Mouse (Mus musculus): ENCODE data around the gene Nr3c2. TPM values are rescaled to one million over a fixed set of nuclear protein-coding genes. Genes with fewer than 3 reads are reported as not detected.

The Nr3c2 gene
- total RNA-seq, 4 experiments from 2014 or later: 20.8 to 37.4 (median 29.7) TPM

DNA sequence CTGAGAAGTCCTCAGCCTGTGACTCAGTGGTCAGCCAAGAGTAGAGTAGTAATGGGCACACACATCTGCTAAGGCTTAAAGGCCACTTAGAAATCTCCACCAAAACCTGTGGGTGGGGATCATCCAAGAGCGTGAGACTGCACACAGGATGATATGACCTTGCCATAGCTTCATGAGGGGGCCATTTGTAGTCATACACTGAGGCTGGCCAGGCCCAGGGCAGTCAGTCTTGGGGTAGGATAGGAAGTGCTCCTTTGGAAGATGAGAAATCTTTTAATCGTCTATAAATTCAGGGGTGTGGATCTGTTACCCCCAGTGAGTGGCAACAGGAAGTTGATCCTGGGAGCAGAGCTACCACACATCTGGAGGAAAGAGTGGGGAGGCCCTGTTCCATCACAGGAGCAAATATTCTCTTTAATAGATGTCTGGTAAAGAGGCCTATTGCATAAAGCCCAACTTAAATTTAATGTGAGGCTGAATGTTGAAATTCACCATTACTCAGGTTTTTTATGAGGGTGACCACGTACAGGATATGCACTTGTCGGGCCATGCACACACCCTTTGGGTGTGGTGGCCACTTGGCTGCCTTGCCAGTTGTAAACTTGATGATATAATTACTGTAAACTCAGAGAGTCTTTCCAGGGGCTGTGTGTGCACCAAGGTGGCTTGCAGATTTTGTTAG lies 270.7 kb downstream of the Nr3c2 start:
- DNase-seq (ENCODE audit: low spot score): no peak

DNA sequence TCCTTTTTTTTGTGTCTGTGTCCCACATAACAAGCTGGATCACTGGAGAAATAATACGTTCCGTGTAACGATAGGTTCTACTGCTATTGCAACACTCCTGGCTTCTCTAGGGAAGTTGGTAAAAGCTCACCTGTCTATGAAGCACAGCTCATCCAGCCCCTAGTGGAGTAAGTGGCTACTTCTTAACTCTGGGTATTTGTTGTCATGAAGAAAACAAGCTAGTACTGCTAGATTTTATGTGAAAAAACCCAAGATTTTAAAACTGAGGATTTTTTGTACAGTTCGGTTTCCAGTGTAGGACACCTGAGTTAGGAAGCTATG lies 271.2 kb downstream of the Nr3c2 start:
- DNase-seq (ENCODE audit: low spot score): no peak

DNA sequence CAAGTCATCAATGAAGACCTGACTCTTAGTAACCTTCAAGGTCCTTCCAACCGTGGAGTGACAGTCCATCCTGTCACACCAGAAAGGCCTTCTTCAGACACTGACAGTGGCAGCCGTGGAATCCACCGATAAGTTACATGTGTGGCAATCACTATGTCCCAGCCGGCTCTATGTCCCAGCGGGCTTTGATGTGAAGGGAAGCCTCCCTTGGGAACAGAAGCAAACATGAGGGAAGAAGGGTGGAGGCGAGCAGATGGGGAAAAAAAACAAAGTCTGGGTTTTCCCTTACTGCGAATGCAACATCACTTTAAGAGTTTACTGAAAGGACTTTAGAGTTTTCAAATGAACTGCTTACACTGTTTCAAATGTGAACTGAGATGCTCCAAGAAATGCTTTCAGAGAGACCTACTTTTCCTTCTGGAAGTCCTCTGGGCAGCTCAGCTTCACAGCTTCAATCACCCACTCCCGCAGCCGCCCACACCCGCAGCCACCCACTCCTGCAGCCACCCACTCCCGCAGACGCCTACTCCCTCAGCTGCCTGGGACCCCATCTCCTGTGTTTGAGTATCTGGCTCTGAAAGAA lies 273.9 kb downstream of the Nr3c2 start:
- DNase-seq (ENCODE audit: low spot score): no peak

DNA sequence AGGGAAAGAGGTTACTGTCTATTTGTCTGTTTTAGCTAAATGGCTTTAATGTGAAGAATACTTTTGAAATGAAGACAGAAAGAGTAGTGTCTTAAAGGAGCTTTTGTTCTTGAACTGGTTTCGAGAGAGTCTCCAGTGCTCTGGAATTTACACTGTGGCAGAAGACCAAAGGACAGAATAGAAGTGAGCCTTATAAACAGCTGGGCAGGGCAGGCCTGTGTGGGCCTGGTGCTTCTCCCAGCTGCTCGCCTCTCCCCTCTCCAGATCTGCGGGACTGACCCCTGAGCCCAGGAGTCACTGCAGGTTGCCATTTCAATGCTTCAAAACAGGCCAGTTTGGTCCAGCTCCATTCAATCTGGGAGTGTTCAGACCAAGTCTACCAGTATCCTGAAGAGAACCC lies 274.5 kb downstream of the Nr3c2 start:
- peak; percentile 12 for DNase-seq (ENCODE audit: low spot score)

DNA sequence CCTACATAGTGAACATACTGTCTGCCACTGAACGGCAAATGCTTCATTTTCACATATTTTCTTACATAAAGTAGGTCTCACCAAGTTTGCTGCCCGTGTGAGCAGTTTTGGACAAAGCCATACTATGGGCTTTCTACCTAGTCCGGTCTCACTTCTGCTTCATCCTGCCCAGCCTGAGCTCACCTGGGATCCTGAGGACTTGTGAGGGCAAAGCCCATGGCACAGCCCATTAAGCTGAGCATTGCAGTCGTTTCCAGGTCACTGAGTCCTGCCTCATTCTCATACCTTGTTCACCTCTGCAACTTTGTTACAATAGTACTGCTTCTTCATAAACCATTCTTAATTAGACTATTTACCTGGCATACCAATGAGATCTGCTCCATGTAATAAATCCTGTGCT lies 276.2 kb downstream of the Nr3c2 start:
- no peak for DNase-seq (ENCODE audit: low spot score)

DNA sequence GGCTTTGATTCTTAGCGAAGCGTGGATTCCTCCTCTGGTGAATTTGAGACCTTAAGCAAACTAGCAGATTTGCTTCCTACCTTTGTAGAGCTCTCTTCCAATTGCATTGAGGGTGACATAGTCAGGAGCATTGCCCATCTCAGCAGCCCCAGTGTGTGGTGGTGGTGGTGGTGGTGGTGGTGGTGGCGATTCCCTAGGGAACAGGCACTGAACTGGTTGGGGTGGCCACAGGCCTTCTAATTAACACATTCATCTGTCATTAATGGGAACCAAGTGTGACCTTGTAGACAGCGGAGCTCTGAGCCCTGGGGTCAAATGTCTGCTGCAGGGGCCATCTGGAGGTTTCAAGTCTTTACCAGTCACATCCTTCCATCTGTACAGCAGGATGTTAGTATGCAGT lies 277.1 kb downstream of the Nr3c2 start:
- DNase-seq (ENCODE audit: low spot score): no peak

DNA sequence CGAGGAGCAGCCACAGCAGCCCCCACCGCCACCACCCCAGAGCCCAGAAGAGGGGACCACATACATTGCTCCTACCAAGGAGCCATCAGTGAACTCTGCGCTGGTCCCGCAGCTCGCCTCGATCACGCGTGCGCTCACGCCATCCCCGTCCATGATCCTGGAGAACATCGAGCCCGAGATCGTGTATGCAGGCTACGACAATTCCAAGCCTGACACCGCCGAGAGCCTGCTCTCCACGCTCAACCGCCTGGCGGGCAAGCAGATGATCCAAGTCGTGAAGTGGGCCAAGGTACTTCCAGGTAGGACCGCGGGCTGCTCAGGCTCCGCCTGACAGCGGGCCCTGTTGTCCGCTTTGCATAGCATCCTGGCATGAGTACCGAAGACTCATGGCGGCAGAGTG lies 286.6 kb downstream of the Nr3c2 start:
- DNase-seq (ENCODE audit: low spot score): no peak

DNA sequence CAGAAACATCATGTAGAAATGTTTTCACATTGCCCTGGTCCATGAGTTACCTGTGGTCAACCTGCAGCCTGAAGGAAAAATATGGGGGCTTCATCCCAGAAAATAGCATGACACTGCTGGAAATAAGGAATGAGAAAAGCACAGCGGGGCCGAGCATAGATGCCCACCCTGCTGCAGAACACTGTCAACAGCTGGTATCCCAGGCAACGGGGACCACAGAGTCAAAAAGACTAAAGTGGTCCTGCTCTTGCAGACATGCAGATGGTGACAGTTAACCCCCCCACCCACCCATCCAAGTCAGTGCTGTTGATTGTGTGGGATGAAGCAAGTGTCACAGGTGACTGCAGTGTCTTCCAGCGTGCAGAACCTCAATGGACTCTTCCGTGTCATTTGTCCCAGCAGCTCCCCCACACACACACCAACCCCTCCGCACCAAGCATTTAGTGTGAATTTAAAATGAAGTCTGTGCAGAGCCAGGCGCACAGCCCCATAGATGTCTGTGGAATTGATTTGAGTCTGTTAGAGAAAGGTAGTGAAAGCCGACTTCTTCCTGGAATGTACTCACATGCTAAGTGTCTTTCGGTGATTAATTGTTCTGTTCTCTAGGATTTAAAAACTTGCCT lies 287.8 kb downstream of the Nr3c2 start:
- DNase-seq (ENCODE audit: low spot score): no peak

DNA sequence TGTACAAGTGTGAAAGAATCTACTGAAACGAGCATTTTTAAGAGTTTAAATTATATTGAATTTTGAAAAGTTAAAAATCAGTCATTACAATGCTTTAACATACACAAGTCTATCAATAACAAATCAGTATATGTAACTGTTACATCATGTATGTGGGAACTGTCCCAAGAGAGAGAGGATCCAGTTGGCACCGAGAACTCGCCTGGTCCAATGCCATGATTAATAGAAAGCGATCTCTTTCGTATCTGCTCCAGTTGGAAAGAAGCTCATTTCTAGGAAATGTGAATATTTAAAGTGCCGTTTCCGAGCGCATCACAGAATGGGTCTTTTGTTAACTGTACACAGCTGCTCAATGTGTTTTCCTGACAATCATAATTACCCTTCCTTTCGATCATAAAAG lies 288.5 kb downstream of the Nr3c2 start:
- no peak for DNase-seq (ENCODE audit: low spot score)

DNA sequence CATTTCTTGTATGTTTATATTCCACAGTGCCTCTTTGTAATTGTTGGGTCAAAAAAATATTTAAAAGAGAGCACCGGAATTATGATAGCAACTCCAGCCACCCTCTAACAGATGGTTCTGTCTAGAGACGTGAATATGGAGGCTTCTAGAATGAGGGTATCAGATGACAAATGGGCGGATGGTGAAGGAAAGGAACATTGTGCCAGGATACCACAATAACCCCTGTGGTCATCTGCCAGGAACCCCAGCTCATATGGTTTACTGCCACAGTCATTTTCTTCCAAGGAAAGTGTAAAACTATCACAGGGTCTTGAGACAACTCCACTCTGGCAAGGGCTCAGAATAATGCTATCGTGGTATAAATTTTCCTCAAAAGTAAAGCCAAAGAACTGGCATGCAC lies 289.1 kb downstream of the Nr3c2 start:
- no peak for DNase-seq (ENCODE audit: low spot score)

DNA sequence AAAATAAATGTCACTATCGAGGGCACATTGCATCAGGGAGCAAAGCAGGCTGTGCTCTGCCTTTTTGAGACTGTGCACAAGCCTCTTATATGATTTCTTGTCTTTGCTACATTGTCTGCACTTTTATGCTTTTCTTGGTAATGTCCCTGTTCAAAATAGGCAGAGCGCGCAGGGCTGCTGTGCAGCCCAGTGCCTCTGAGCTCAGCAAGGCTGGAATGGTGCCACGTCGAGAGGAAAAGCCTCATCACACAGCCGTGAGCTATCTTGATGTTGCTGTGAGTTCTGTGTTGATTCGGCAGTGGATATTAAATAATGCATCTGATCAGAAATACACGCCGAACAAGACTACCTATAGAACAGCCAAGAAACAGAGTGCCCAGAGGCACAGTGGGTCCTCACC lies 290.1 kb downstream of the Nr3c2 start:
- no peak for DNase-seq (ENCODE audit: low spot score)

DNA sequence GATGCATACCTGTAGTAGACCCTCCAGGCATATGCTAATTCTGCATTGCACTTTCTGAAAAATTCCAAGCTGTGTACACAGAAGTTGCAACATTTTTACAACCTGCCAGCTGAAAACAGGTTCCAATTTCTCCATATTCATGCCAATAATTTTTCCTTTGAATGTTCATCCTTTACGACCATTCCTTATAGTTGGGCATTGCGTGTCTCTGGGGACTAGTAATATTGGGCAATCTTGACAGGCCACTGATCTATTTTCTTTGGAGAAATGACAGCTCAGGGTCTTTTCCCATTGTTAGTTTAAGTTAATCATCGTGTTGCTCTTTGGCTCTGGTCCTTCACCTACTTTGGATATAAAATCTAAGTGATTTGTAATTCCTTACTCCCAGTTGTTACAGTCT lies 291.2 kb downstream of the Nr3c2 start:
- no peak for DNase-seq (ENCODE audit: low spot score)

DNA sequence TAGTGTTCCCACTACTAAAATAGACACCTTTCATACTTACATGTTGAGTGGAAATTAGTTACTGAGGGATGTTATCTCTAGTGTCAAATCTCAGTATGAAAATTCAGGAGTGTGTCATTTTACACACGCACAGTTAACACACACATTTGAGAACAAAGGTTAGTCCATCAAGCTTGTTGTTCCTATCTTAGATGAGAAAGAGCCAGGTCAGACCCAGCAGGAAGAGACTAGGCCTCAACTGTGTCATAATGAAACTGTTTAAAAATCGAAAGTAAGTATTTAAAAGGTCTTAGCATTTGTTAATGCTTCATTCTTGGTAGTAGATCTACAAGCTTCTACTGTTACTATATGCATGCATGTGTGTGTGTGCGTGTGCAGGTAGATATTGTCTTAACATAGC lies 310.1 kb downstream of the Nr3c2 start:
- DNase-seq (ENCODE audit: low spot score): no peak

DNA sequence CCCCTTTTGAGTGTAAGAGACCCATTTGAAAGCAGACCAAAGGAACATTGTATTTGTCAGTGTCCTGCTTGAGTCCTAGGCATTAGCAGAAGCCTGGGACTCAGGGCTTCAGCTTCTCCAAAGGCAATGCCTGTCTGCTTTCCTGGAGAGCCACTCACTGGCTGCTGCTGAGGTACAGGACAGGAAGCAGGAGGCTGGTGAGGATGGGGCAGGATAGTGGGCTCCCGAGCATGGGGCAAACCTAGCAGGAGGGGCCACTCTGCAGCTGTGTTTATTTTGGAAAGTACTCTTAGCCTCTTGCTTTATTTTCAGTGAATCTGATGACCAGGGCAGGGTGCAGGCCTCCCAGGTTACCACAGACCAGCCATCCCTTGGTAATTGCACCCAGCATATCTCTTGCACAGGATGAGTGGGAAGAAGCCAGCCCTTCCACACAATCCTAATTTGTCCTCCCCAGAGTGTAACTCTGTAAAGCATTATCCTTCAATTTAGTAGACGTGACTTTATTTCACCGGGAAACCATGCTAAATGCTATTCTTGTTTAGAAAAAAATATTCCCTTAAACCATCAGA lies 314.7 kb downstream of the Nr3c2 start:
- no peak for DNase-seq (ENCODE audit: low spot score)

DNA sequence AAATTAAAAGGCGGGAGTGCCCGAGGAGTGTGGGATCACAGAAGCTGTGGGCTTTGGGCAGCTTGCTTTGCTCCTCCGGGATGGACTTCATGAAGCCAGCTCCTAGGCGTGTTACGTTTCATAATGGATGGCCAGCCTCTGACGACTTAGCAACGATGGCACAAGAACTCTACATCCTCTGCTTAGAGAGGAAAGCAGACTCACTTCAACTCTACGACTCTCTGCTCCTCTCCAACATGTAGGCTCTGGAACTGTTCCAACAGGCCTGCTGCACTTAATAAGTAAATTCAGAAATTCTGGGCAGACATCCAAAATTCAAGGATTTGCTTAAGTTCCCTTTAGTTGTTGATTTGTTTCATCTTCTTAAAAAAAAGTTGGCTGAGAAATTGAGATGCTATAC lies 315.4 kb downstream of the Nr3c2 start:
- DNase-seq (ENCODE audit: low spot score): peak; percentile 25

DNA sequence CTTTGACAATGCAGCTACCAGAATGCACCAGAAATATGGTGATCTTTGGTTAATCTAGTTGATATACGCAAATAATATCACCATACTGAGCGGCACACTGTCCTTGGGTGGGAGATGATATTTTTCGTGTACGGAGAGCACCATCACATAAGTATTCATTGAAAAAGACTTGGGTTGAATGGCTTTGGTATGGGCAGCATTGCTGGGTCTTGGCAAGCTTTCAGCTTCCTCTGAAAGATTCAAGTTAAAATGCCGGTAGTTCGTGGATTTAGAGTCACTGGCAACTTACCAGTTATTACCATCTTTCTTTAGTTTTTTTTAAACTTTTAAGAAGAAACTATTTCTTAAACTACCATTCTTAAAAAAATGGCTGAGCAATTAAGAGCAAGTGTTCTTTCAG lies 315.9 kb downstream of the Nr3c2 start:
- no peak for DNase-seq (ENCODE audit: low spot score)

DNA sequence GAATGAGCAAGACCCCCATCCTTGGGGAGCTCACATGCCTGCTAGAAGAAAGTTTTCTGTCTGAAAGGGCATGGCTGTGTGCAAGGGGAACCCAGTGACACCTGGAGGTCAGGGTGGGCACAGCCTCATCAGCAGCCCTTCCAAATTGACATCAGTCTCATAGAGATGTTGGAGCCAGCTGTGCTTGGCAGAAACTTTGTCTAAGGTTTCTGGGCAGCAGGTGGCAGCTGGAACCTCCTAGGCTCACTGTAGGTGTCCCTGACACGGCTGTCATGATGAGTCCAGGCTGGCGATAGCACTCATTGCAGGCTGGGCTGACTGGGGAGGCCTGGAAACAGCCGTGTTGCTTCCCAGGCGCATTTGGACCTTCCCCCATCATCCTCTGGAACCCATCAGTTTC lies 323.9 kb downstream of the Nr3c2 start:
- no peak for DNase-seq (ENCODE audit: low spot score)

DNA sequence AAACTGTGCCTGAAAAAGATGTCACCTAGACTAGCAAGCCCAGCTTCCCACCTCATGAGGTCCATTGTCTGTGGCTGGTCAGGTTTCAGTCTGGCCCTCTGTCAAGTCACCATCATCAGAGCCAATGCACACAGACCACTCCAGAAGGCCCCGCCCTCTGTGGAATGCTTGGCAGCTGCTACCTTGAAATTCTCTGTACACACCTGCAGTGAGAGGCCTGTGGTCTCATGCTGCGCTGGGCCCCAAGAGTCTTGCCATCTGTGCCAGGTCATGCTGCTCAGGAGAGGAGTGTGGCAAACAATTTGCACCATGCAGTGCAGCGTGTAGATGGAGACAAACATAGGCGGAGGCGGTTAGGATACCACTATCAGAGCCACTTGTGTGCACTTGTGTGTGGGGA lies 328.5 kb downstream of the Nr3c2 start:
- DNase-seq (ENCODE audit: low spot score): no peak

DNA sequence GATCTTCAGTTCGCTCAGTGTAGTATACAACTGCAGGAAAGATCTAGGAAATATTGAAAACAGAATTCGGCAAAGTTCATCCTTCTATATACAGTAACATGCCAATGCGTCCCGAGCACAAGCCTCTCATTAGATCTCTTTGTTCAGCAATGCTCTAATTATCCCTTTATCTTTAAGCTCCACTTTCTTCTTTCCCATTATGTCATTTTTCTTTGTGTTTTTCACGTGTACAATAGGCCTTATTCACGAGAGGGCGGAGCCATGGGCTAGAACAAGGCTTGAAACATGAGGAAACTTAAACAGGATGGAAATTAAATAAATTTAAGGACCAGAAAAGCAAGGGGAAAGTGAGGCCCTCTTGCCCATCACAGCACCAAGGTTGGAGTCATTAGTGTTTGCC lies 329.4 kb downstream of the Nr3c2 start:
- no peak for DNase-seq (ENCODE audit: low spot score)

DNA sequence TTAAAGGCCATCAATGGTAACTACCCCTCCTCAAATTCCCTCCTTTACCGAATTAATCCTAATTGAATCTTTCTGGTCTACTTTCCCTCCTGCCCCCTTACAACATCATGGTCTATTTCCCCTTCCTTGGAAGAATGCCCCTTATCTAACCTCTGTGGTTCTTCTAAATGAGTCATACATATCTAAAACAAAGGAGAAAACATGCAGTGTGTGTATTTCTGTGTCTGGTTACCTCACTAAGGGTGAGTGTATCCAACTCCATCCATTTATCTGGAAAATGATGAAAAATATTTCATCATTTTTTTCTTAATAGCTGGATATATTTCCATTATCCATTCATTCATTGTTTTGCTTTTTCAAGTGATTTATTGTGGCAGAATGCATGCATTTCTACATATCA lies 332.0 kb downstream of the Nr3c2 start:
- DNase-seq (ENCODE audit: low spot score): no peak

DNA sequence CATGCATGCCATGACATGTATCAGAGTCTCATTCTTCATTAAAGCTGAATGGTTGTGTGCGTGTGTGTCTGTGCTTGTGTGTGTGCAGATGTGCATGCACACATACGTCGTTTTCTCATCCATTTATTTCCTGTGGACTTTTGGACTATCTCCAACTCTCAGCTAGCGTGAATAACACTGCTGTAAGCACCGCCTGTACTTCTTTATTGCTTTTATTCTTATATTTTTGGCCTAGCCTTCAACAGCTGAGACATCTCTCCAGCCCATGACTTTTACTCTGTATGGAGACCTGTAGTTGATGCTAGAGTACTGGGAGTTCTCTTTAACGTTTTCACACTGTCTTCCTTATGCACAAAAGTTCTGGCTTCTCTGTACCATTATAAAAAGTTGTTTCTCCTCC lies 332.6 kb downstream of the Nr3c2 start:
- DNase-seq (ENCODE audit: low spot score): no peak

DNA sequence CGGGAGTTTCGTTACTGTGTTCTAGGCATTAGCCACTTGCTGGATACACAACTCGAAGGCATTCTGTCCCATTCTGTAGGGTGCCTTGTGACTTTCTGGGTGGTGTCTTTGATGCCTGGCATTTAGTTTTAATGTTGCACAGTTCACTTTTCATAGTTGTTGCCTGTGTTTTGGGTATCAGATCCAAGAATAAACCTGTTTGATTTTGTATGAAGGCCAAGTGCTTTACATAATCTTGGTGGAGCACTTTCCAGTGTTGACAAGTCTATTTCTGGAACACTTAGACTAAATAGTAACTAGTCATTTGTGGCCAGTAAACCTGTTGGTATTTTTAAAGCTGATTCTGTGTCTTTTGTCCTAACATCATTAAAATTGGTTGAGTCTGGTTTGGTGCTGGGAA lies 333.2 kb downstream of the Nr3c2 start:
- DNase-seq (ENCODE audit: low spot score): peak; percentile 44

DNA sequence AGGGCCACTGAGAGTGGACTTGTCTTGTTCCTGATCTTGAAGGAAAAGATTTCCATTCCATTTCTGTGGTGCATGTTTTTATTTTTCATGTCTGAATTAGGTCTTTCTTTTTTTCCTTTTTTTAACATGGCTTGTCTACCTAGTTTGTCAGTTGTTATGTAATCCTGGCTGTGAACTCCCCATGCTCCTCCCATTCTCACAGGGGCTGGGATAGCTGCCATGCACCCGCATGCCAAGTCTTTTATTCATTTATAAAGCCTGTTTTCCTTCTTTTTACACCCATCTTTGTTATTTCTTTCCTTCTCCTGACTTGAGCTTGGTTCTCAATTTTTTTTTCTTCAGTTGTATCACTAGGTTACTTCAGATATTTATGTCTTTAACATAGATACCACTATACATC lies 337.5 kb downstream of the Nr3c2 start:
- DNase-seq (ENCODE audit: low spot score): peak; percentile 23
